Mouse (Mus musculus): ENCODE measurements at regions not wholly inside any gene's neighbourhood (a gene's known extent, or its start where the extent isn't known, plus 50 kb on each side); places are given as distances from the start of the nearest gene placed in this dataset.
"Not testable (repeated sequence)": the region's sequence is repeated elsewhere in the genome, so short reads cannot be mapped to it uniquely, and the experiment has no call there.

- in situ Hi-C loops (cut with MboI, MseI) = loop anchor here (25.0 kb wide), 1 partner anchor 727 kb away; no protein-coding TSS in a partner anchor
Observed at GRCm38 (mm10) chr1:145139267-145139651, 364.0 kb upstream of the Rgs18 start.

- in situ Hi-C loops (cut with MboI, MseI) = loop anchor here (25.0 kb wide), 1 partner anchor 726 kb away; no protein-coding TSS in a partner anchor
Observed at GRCm38 (mm10) chr1:145138452-145139266, 363.4 kb upstream of the Rgs18 start.

GRCm38 (mm10) chr1:145131020-145131419 is 355.8 kb upstream of the Rgs18 start:
- in situ Hi-C loops (cut with MboI, MseI) = loop anchor here (25.0 kb wide), 1 partner anchor 719 kb away; no protein-coding TSS in a partner anchor

- in situ Hi-C loops (cut with MboI, MseI) = no loop called here
Observed at GRCm38 (mm10) chr1:145113171-145113570, 337.9 kb upstream of the Rgs18 start.

- in situ Hi-C loops (cut with MboI, MseI) = not testable (repeated sequence)
Observed at GRCm38 (mm10) chr1:145106771-145107170, 331.5 kb upstream of the Rgs18 start.

GRCm38 (mm10) chr1:145065255-145065854 is 290.1 kb upstream of the Rgs18 start:
- in situ Hi-C loops (cut with MboI, MseI) = no loop called here

- in situ Hi-C loops (cut with MboI, MseI) = no loop called here
Observed at GRCm38 (mm10) chr1:145064384-145064783, 289.1 kb upstream of the Rgs18 start.

GRCm38 (mm10) chr1:145015623-145016022 is 240.4 kb upstream of the Rgs18 start:
- in situ Hi-C loops (cut with MboI, MseI) = no loop called here

GRCm38 (mm10) chr1:145010833-145011232 is 235.6 kb upstream of the Rgs18 start:
- in situ Hi-C loops (cut with MboI, MseI) = no loop called here

GRCm38 (mm10) chr1:144978167-144978566 is 202.9 kb upstream of the Rgs18 start:
- in situ Hi-C loops (cut with MboI, MseI) = no loop called here

- in situ Hi-C loops (cut with MboI, MseI) = loop anchor here (10.0 kb wide), 1 partner anchor 1239 kb away; no protein-coding TSS in a partner anchor
Observed at GRCm38 (mm10) chr1:144965736-144966135, 190.5 kb upstream of the Rgs18 start.

GRCm38 (mm10) chr1:144939006-144939405 is 163.8 kb upstream of the Rgs18 start:
- in situ Hi-C loops (cut with MboI, MseI) = no loop called here

- in situ Hi-C loops (cut with MboI, MseI) = no loop called here
Observed at GRCm38 (mm10) chr1:144926136-144926535, 150.9 kb upstream of the Rgs18 start.

GRCm38 (mm10) chr1:144916568-144916967 is 141.3 kb upstream of the Rgs18 start:
- in situ Hi-C loops (cut with MboI, MseI) = no loop called here

- in situ Hi-C loops (cut with MboI, MseI) = no loop called here
Observed at GRCm38 (mm10) chr1:144902987-144903386, 127.8 kb upstream of the Rgs18 start.

- in situ Hi-C loops (cut with MboI, MseI) = no loop called here
Observed at GRCm38 (mm10) chr1:144883633-144884032, 108.4 kb upstream of the Rgs18 start.

- in situ Hi-C loops (cut with MboI, MseI) = no loop called here
Observed at GRCm38 (mm10) chr1:144862133-144862532, 86.9 kb upstream of the Rgs18 start.

Data from T-helper 1 cell (primary cell).